Mouse (Mus musculus) heart, postnatal 10 days (tissue): ENCODE measurements around the gene Wdr92. TPM values are rescaled to one million over a fixed set of nuclear protein-coding genes. Genes with fewer than 3 reads are reported as not detected.

Experiments used
- total RNA-seq, 2 experiments: library from RNA; stranded (reverse); gene quantifications; 2 replicates each; pipeline ENCODE4 v1.2.3; 2021

Gene Wdr92
- total RNA-seq, 2 experiments from 2014 or later, result 7.8 to 11.5 TPM

Other genes starting within 250 kb of the Wdr92 start
- gene Fbxo48, start 230.7 kb upstream of the Wdr92 start, total RNA-seq, result under 1 TPM; 0.67 to 0.94 TPM
- 1 to 10 TPM; 7.1 to 8.9 TPM for gene Cnrip1, start 130.5 kb upstream of the Wdr92 start, total RNA-seq
- gene Plek, start 129.7 kb upstream of the Wdr92 start, total RNA-seq, result 1 to 10 TPM; 3.0 to 3.1 TPM
- 10 to 100 TPM; 77.6 to 80.8 TPM for gene Ppp3r1, start 22.8 kb upstream of the Wdr92 start, total RNA-seq
- 10 to 100 TPM; 32.1 to 32.3 TPM for gene Pno1, start 29.5 kb downstream of the Wdr92 start, total RNA-seq
- gene C1d, start 75.5 kb downstream of the Wdr92 start, total RNA-seq, result 10 to 100 TPM; 36.3 to 39.2 TPM